Mouse (Mus musculus) liver, postnatal 0 days (tissue): Measurements from ENCODE around the gene Kcna4. TPM values are rescaled to one million over a fixed set of nuclear protein-coding genes. Genes with fewer than 3 reads are reported as not detected.

Experiments used
- ATAC-seq: fragments of 200-750 bp; cut with Nextera tagmentation; 2 replicates; pipeline ENCODE4 v1.8.0; 2017; ENCODE audit warnings: mild to moderate bottlenecking, moderate library complexity
- DNase-seq: peaks from one replicate; pipeline ENCODE4 v3.0.0-alpha.2; 2016
- H3K27ac ChIP-seq: fragments of 300-500 bp; sonication (generic); 2 replicates; pipeline ENCODE4 v1.5.1; 2014; ENCODE audit warnings: antibody characterized with exemption, moderate library complexity, mild to moderate bottlenecking, low read depth
- H3K27me3 ChIP-seq: fragments of 300-500 bp; sonication (generic); 2 replicates; pipeline ENCODE4 v1.6.1; 2014; ENCODE audit warnings: low read length, control low read depth, mixed read lengths; ENCODE audit not compliant: insufficient read depth
- H3K36me3 ChIP-seq: fragments of 300-500 bp; sonication (generic); replicated peaks from 2 replicates; pipeline ENCODE4 v1.6.1; 2014; ENCODE audit warnings: mild to moderate bottlenecking, control low read depth, low read length, moderate library complexity, mixed read lengths; ENCODE audit not compliant: insufficient read depth
- H3K4me1 ChIP-seq: fragments of 300-500 bp; sonication (generic); 2 replicates; pipeline ENCODE4 v1.6.1; 2014; ENCODE audit warnings: antibody characterized with exemption, mild to moderate bottlenecking, control low read depth; ENCODE audit not compliant: insufficient read depth
- H3K4me2 ChIP-seq: fragments of 300-500 bp; sonication (generic); 2 replicates; pipeline ENCODE4 v1.6.1; 2014; ENCODE audit warnings: low read depth, mild to moderate bottlenecking, low read length, moderate library complexity, mixed read lengths
- H3K4me3 ChIP-seq: fragments of 300-500 bp; sonication (generic); 2 replicates; pipeline ENCODE4 v1.5.1; 2014; ENCODE audit warnings: low read depth, low read length
- H3K9ac ChIP-seq: fragments of 300-500 bp; sonication (generic); replicated peaks from 2 replicates; pipeline ENCODE4 v1.6.1; 2014; ENCODE audit warnings: mild to moderate bottlenecking, moderate library complexity
- H3K9me3 ChIP-seq: fragments of 300-500 bp; sonication (generic); 2 replicates; pipeline ENCODE4 v1.6.1; 2016; ENCODE audit warnings: mild to moderate bottlenecking, control low read depth, low read length, mixed read lengths
- CTCF ChIP-seq: sonication (generic); IDR thresholded peaks from 2 replicates; pipeline ENCODE4 v1.5.1; 2016; ENCODE audit warnings: antibody characterized with exemption, low read depth
- EP300 ChIP-seq: IDR thresholded peaks from 2 replicates; pipeline ENCODE4 v1.6.1; 2016; ENCODE audit warnings: antibody characterized with exemption, low read depth, mild to moderate bottlenecking
- WGBS: fragments of 180-500 bp; shearing (Covaris S2); extraction: QIAGEN DNeasy Blood & Tissue Kit; methylation state at CpG from one replicate; pipeline ENCODE4 v1.1.7; 2014; ENCODE audit not compliant: insufficient replicate concordance; 5-methylcytosine and 5-hydroxymethylcytosine counted together
- polyA plus RNA-seq: library from polyadenylated mRNA; unstranded; fragments of >200 nt; fragmentation: Nextera tagmentation; extraction: Ambion mirVana; gene quantifications from 2 replicates; pipeline ENCODE4 v1.2.1, GENCODE M21; 2015

Gene Kcna4
- polyA plus RNA-seq, 1 experiment from 2014 or later: 0.02 TPM

GRCm38 (mm10) chr2:107327276-107327675 is 36.8 kb downstream of the Kcna4 start:
- Histone ChIP-seq H3K36me3 (no peaks in the 10 kb centered on the region), H3K4me2 (no peak overlapping the region), H3K9me3 (no peaks in the 10 kb centered on the region), H3K27me3 (no peaks in the 10 kb centered on the region), H3K4me3 (no peak overlapping the region), H3K27ac (no peak overlapping the region), H3K4me1 (no peaks in the 10 kb centered on the region), H3K9ac (no peak overlapping the region)
- no peak for DNase-seq
- TF ChIP-seq CTCF: no peak
- TF ChIP-seq EP300: no peak
- WGBS: 83% methylated on average over 3 of the region's 3 CpGs
- ATAC-seq: no peak

DNA sequence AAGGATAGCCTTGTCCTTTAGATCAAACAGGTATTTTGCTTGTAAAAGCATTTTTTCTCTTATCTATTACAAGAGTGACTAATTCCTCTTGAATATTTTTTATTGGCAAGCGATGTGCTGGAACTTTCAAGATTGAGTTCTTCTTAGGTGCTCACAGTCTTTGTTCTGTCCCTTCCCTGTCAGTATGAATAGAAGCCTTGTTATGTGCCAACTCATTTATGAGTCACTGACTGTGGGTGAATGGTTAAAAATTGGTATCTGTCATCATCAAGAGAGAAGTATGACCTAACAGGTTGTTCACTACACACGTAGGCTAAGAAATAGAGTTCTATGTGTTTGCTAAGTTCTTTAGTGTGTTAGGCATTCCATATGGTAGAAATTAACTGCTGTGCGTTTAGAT is 50.9 kb downstream of the Kcna4 start:
- H3K4me2 ChIP-seq: no peak overlapping the region
- H3K27ac ChIP-seq: no peak overlapping the region
- TF ChIP-seq CTCF: no peak
- TF ChIP-seq EP300: no peak
- no peaks in the 10 kb centered on the region for H3K4me1 ChIP-seq
- H3K36me3 ChIP-seq: no peaks in the 10 kb centered on the region
- ATAC-seq: no peak
- no peaks in the 10 kb centered on the region for H3K27me3 ChIP-seq
- WGBS: 74% methylated on average over 3 of the region's 3 CpGs
- H3K9ac ChIP-seq: no peak overlapping the region
- H3K9me3 ChIP-seq: no peaks in the 10 kb centered on the region; the same call in 1 of the 2 replicates
- no peak overlapping the region for H3K4me3 ChIP-seq
- no peak for DNase-seq

- H3K4me2 ChIP-seq: no peak overlapping the region
- no peak for ATAC-seq
- no peaks in the 10 kb centered on the region for H3K4me1 ChIP-seq
- no peak overlapping the region for H3K27ac ChIP-seq
- no peak overlapping the region for H3K9ac ChIP-seq
- H3K27me3 ChIP-seq: no peaks in the 10 kb centered on the region
- no peaks in the 10 kb centered on the region for H3K36me3 ChIP-seq
- 52% methylated on average over 4 of the region's 4 CpGs for WGBS
- no peaks in the 10 kb centered on the region; the same call in 1 of the 2 replicates for H3K9me3 ChIP-seq
- TF ChIP-seq CTCF: no peak
- no peak for TF ChIP-seq EP300
- H3K4me3 ChIP-seq: no peak overlapping the region
- DNase-seq: no peak
Measured at GRCm38 (mm10) chr2:107344807-107345206, 54.4 kb downstream of the Kcna4 start.

DNA sequence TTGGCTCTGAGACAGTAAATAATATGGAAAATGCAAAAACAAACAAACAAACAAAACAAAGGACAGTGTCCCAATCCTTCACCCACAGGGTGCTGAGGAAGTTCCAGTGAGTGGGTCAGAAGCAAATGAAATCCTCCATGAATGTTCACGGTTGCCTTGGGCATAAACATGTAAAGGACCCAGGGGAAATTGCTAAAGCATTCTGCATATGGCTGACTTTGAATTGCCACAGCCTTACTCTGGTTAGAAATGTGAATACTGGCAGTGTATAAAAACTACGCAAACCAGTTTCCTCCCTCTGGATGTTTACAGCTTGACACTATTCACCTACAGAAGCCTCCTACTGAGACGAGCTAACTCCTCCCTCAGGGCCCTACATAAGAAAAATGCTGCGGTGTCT is 54.9 kb downstream of the Kcna4 start:
- no peaks in the 10 kb centered on the region for H3K4me1 ChIP-seq
- no peak overlapping the region for H3K9ac ChIP-seq
- no peaks in the 10 kb centered on the region for H3K27me3 ChIP-seq
- TF ChIP-seq CTCF (no peak), EP300 (no peak)
- no peak overlapping the region for H3K27ac ChIP-seq
- no peak overlapping the region for H3K4me3 ChIP-seq
- no peaks in the 10 kb centered on the region; the same call in 1 of the 2 replicates for H3K9me3 ChIP-seq
- no peak overlapping the region for H3K4me2 ChIP-seq
- ATAC-seq (no peak), DNase-seq (no peak)
- 70% methylated on average over 4 of the region's 4 CpGs for WGBS
- H3K36me3 ChIP-seq: no peaks in the 10 kb centered on the region

Other genes with a start within 250 kb of the Kcna4 start
- gene Fshb, start 231.0 kb upstream of the Kcna4 start, polyA plus RNA-seq: not detected in 2 replicates